Mouse (Mus musculus): ENCODE results near the gene Adarb2. TPM values are rescaled to one million over a fixed set of nuclear protein-coding genes. Genes with fewer than 3 reads are reported as not detected.

The Adarb2 gene
- total RNA-seq (2022), result not detected

DNA sequence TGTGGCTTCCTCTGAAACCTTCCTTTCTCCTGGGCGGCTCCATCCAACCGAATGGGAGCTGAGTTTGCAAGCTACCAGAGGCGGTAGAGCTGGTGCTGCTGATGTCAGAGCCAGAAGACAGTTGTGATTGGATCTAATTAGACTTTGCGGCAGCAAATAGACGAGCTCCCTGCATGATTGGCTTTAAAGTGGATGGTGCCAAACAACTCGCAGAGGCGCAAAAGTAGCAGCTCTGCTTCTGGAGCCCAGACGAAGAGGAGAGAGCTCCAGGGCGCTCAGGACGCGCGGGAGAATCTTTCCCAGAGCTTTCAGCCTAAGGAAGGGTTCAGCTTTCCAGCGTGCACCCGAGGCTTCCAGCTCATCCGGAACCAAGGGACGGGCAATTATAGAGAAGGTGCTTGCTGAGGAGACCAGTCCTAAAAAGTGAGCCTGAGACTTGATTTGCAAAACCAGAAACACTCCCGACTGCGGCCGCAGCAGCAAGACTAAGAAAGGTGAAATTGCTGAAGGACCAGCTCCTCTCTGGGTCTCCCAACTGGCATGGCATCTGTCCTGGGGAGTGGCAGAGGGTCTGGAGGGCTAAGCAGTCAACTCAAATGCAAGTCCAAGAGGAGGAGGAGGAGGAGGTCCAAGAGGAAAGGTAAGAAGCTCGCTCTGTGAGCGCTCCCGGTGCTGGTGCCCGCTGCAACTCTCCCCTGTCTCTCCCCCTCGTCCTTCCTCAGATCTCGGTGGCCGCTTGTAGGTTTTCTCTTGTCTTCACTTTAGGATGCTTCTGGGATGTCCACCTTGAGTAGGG, at the start of gene Adarb2:
Gene Adarb2, plus strand, starts transcription at position 186 of the 796 bp plus-strand sequence.
- DNase-seq (ENCODE audit: low spot score in 2 of 2), result no peak

DNA sequence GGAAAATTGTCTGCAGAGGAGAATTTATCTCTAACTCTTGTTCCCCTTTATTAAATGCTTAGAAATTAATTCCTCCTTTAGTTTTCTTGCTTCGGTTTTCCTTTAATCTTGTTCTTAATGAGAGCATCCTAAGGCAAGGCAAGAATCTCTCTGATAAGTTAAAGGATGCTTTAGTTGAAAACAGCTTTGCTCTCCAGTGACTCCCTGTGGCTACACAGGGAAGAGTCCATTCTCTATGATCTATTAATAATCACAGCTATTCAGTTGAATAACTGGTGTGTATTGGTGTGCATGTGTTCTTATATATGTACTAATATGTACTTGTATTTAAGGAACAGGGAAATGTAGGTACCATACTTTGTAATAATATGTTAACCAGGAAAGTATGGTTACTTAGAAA, 28.9 kb upstream of the Adarb2 start:
- no peak for DNase-seq (ENCODE audit: low spot score in 2 of 2)

GRCm38 (mm10) chr13:8191977-8192376, 10.7 kb upstream of the Adarb2 start:
- no peak for DNase-seq (ENCODE audit: low spot score in 2 of 2)

GRCm38 (mm10) chr13:8199186-8199880, 3.3 kb upstream of the Adarb2 start:
- DNase-seq (ENCODE audit: low spot score in 2 of 2), result no peak

GRCm38 (mm10) chr13:8203477-8203813, 779 bp downstream of the Adarb2 start:
- DNase-seq (ENCODE audit: low spot score in 2 of 2), result no peak

- no peak for DNase-seq (ENCODE audit: low spot score in 2 of 2)
These were observed 4.7 kb downstream of the Adarb2 start for GRCm38 (mm10) chr13:8207337-8207736.

DNA sequence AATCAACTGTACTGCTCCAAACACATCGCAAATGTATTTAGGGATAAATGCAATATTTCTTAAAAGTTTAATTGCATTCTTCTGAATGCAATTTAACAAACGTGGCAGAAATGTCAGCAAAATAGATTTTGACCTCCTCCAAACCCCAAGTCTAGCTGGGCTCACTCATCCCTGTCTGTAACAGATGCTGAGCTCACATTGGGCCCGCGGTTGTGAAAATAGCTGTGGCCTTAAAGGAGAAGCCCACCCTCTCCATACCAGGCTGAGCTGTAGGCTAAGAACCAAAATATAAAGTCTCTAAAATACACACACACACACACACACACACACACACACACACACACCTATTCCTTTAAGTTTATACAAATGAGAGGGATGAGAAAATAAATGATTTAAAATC, 8.1 kb downstream of the Adarb2 start:
- no peak for DNase-seq (ENCODE audit: low spot score in 2 of 2)

DNA sequence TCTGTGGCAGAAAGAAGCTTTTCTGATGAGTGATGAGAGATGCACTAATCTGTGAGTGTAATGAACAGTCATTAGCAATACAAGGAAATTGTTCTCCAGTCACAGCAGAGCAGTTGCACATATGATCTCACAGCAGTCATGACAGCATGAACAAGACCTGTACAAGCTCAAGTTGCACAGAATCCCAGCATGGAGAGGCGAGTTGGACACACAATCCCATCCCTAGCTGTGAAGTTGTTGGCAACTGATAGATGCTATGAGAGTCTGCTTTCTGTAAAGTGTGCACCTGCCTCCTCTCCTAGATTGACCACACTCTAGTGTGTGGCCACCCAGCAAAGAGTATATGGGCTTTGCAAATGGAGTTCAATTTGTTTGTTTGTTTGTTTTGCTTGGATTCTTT, 36.2 kb downstream of the Adarb2 start:
- no peak for DNase-seq (ENCODE audit: low spot score in 2 of 2)

DNA sequence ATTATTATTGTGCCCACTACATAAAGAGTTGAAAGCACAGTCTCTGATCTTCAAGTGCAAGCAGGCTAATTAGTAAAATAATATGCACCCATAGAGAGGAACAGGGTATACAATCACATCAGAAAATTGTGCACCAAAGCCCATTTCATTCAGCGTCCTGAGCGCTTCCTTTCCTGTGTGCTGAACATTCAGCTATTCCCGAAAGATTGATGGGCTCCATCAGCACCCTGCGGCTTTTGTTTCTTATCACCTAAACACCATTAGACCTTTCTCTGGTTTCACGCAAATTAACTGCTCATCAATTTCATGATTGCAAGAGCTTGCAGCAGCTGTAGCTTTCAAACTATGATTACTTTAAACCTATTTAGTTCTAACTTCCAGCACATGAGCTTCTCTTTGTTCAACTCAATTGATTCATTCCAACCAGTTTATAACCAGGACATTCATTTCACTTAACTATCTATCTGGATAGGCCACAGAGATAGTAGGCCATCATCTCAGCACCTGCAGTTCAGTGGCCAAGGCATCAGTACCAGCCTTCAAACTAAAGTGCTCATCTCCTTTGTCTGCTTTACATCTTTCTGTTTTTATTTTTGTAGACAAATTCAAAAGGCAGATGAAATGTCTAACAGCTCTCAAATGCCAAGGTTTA, 45.5 kb downstream of the Adarb2 start:
- no peak for DNase-seq (ENCODE audit: low spot score in 2 of 2)

- DNase-seq (ENCODE audit: low spot score in 2 of 2), result no peak
These were observed 69.7 kb downstream of the Adarb2 start for GRCm38 (mm10) chr13:8272158-8272945.

- DNase-seq (ENCODE audit: low spot score in 2 of 2), result no peak
These were observed 80.5 kb downstream of the Adarb2 start for GRCm38 (mm10) chr13:8283116-8283515.

GRCm38 (mm10) chr13:8316347-8317141, 113.9 kb downstream of the Adarb2 start:
- no peak for DNase-seq (ENCODE audit: low spot score in 2 of 2)

- DNase-seq (ENCODE audit: low spot score in 2 of 2), result no peak
These were observed 131.2 kb downstream of the Adarb2 start for GRCm38 (mm10) chr13:8333589-8334455.

DNA sequence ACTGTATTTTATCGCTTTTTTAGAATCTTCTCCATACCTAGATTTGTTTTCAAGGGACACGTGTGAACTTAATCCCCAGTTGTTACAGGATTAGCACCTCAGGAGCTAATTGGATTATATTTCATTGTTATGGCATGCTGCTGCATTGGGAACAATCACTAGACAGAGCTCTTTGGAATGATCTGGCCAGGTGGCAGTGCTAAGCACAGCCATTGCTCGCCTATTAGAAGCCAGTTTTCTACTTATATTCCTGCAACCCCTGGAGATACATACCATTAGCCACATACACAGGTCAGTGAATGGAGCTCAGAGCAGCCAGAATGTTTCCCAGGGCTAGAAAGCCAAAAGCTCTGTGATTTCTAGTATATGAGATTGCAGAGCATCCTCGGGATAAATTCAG, 131.9 kb downstream of the Adarb2 start:
- no peak for DNase-seq (ENCODE audit: low spot score in 2 of 2)

DNA sequence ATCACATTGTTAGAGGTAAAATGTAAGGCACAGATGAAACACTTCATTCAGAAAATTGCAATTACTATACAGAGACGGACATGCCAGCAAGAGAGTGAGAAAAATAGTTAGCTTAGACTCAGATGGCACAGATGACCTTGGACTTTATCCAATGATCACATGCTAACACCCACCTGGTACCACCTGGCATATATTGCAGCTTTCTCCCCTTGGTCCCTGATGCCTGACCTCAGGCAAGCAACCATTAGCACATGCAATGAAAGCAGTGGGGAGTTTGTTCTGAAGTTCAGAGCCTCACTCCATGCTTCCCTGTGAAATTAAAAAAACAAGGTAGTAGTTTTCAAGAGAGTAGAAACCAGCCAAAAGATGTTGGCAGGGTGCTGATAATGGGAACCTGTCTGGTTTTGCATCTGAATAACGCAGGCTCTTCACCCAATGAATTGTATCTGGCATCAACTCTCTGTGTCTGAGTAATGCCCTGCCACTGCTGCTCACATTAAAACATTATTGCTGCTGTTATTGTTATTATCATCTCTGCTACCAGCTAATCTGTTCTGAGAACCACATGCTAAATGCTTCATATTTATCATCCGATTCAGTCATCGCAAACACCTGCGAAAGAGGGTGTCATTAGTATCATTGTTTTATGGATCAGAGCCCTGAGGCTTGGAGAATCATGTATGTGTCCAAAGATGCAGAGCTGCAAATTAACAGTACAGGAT, 138.6 kb downstream of the Adarb2 start:
- no peak for DNase-seq (ENCODE audit: low spot score in 2 of 2)

DNA sequence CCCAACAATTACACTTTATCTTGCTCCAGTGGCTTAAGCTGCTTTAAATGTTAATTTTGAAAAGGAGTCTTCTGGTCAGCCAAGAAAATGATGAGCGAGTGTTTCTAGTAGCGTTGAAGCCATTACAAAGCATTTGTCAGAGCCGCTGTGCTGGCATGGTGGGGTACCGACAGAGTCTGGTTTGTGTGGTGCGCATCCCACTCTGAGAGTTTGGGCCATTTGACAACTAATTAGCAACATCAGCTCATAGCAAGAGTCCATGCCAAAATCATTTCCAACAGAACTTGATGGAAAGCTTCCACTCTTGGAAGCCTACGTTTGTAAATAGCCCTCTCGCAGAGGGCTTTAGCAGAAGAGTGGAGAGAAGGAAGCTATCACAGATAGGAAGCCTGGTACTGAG, 144.5 kb downstream of the Adarb2 start:
- DNase-seq (ENCODE audit: low spot score in 2 of 2), result no peak

DNA sequence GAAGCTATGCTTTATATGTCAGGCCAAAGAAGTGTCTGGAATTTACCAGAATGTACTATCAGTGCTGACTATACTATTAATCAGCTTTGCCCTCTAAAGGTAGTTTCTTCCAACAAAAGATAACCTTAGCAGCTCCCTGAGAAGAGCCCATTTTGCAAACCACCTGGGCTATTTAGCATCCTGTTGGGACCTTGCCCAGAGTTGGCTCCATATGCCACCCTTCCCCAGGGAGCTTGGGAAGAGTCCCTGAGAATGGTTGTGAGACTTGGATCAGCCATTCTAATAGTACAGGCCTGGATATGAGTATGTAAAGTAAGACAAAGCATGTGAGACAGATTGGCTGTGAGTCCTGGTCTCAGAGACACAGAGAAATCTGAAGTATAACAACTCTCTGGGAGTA, 149.7 kb downstream of the Adarb2 start:
- no peak for DNase-seq (ENCODE audit: low spot score in 2 of 2)

DNA sequence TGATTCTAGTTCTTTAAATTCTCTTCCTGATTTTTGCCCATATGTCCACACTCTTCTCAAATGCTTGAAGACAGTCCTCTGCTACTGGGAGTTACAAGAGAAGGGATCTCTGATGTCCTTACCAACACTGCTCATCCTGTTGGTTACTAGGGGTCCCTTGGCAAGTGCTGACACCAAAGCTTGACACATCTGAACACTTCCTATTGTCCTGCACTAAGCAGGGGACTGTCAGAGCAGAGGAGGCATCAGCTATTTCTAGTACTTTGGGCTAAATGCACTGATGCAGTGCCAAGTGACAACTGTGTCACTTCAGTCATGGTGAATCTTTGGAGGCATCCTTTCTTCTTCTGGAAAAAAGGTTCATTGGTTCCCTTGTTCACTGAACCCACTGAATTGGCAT, 150.3 kb downstream of the Adarb2 start:
- DNase-seq (ENCODE audit: low spot score in 2 of 2), result no peak

DNA sequence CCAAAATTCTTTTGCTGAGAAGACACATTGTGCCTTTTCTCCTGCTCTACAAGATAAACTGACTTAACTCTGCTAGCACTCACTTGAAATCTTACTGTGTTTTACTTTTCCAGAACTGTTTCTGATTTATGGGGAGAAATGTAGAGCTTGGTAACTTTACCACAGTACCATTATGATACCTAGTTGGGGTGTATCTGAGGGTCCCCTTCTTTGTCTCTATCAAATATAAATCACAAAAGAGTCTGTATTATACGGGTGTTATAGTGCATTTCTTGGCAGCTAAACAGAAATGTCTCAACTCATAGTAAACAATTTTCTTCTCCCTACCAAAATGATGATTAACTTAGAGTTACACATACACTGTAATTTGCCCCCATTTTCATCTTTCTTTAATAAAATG, 162.9 kb downstream of the Adarb2 start:
- DNase-seq (ENCODE audit: low spot score in 2 of 2), result no peak
